Mouse (Mus musculus) MEL (cell line): ENCODE measurements around the gene Crygc. TPM values are rescaled to one million over a fixed set of nuclear protein-coding genes. Genes with fewer than 3 reads are reported as not detected.

Experiments used
- DNase-seq: peaks from one replicate; pipeline ENCODE4 v3.0.0; 2011; ENCODE audit warnings: low read depth, low spot score
- H3K27ac ChIP-seq: 2 replicates; pipeline ENCODE4 v1.5.1; 2012; ENCODE audit warnings: low read depth, mild to moderate bottlenecking, control low read depth, low read length, moderate library complexity; ENCODE audit not compliant: control insufficient read depth
- H3K27me3 ChIP-seq, 2 experiments: fragments of 150-350 bp in 1 of 2; sonication (generic) in 1 of 2; 2 replicates each; pipeline ENCODE4 v1.6.1; 2012; ENCODE audit warnings: low read length in 2 of 2, mild to moderate bottlenecking in 2 of 2, improper control_type of control experiment in 1 of 2, moderate library complexity in 1 of 2; ENCODE audit not compliant: insufficient read depth in 2 of 2, control insufficient read depth in 1 of 2
- H3K36me3 ChIP-seq, 2 experiments: 2 replicates each; pipeline ENCODE4 v1.6.1; 2012 to 2014; ENCODE audit warnings: low read length in 2 of 2, improper control_type of control experiment in 1 of 2, inconsistent platforms in 1 of 2, mild to moderate bottlenecking in 1 of 2; ENCODE audit not compliant: insufficient read depth in 2 of 2, control insufficient read depth in 1 of 2
- H3K4me1 ChIP-seq, 2 experiments: fragments of 150-350 bp in 1 of 2; sonication (generic) in 1 of 2; 2 replicates each; pipeline ENCODE4 v1.6.1; 2012; ENCODE audit warnings: low read length in 2 of 2, improper control_type of control experiment in 1 of 2, mild to moderate bottlenecking in 1 of 2; ENCODE audit not compliant: insufficient read depth in 2 of 2, control insufficient read depth in 1 of 2
- H3K4me3 ChIP-seq, 2 experiments: fragments of 150-350 bp in 1 of 2; sonication (generic) in 1 of 2; 2 replicates each; pipeline ENCODE4 v1.5.1; 2012; ENCODE audit warnings: low read depth in 2 of 2, low read length in 2 of 2, mild to moderate bottlenecking in 2 of 2, moderate library complexity in 2 of 2, control low read depth in 1 of 2, improper control_type of control experiment in 1 of 2; ENCODE audit not compliant: control insufficient read depth in 1 of 2, insufficient read depth in 1 of 2
- H3K79me2 ChIP-seq: 2 replicates; pipeline ENCODE4 v1.6.1; 2012; ENCODE audit warnings: mild to moderate bottlenecking, low read length, moderate library complexity; ENCODE audit not compliant: control insufficient read depth, poor library complexity, insufficient read depth
- H3K9ac ChIP-seq: 2 replicates; pipeline ENCODE4 v1.6.1; 2012; ENCODE audit warnings: low read depth, mild to moderate bottlenecking, control low read depth, low read length, moderate library complexity; ENCODE audit not compliant: control insufficient read depth, poor library complexity, severe bottlenecking
- H3K9me3 ChIP-seq: fragments of 150-350 bp; sonication (generic); replicated peaks from 2 replicates; pipeline ENCODE4 v1.6.1; 2012; ENCODE audit warnings: mild to moderate bottlenecking, low read length, improper control_type of control experiment, moderate library complexity; ENCODE audit not compliant: insufficient read depth
- CTCF ChIP-seq, 3 experiments: IDR thresholded peaks in 2 of 3; conservative IDR thresholded peaks in 1 of 3; 2 replicates each; pipeline ENCODE4 v1.5.1; 2011 to 2012; ENCODE audit warnings: low read length in 3 of 3, low read depth in 2 of 3, mild to moderate bottlenecking in 2 of 3, improper control_type of control experiment in 1 of 3, inconsistent platforms in 1 of 3, mixed read lengths in 1 of 3, moderate library complexity in 1 of 3; ENCODE audit not compliant: control insufficient read depth in 1 of 3, insufficient read depth in 1 of 3, poor library complexity in 1 of 3, severe bottlenecking in 1 of 3
- ELF1 ChIP-seq: IDR thresholded peaks from 2 replicates; pipeline ENCODE4 v1.6.1; 2014; ENCODE audit warnings: low read depth, mild to moderate bottlenecking, inconsistent platforms, low read length, improper control_type of control experiment, moderate library complexity
- EP300 ChIP-seq, 2 experiments: IDR thresholded peaks; 2 replicates each; pipeline ENCODE4 v1.6.1; 2011; ENCODE audit warnings: improper control_type of control experiment in 2 of 2, low read length in 2 of 2, low read depth in 1 of 2, mild to moderate bottlenecking in 1 of 2
- JUND ChIP-seq: IDR thresholded peaks from 2 replicates; pipeline ENCODE4 v1.6.1; 2011; ENCODE audit warnings: low read depth, mild to moderate bottlenecking, improper control_type of control experiment, low read length
- MAZ ChIP-seq: IDR thresholded peaks from 2 replicates; pipeline ENCODE4 v1.6.1; 2012; ENCODE audit warnings: low read depth, mild to moderate bottlenecking, inconsistent platforms, low read length, improper control_type of control experiment
- MXI1 ChIP-seq: IDR thresholded peaks from 2 replicates; pipeline ENCODE4 v1.6.1; 2011; ENCODE audit warnings: mild to moderate bottlenecking, low read depth, low read length, improper control_type of control experiment
- MYB ChIP-seq: IDR thresholded peaks from 2 replicates; pipeline ENCODE4 v1.6.1; 2011; ENCODE audit warnings: mild to moderate bottlenecking, low read depth, low read length, improper control_type of control experiment
- MYC ChIP-seq: IDR thresholded peaks from 2 replicates; pipeline ENCODE4 v1.6.1; 2011; ENCODE audit warnings: low read depth, mild to moderate bottlenecking, low read length, improper control_type of control experiment, moderate library complexity
- NELFE ChIP-seq: IDR thresholded peaks from 2 replicates; pipeline ENCODE4 v1.6.1; 2011; ENCODE audit warnings: low read depth, low read length, improper control_type of control experiment
- NRF1 ChIP-seq: IDR thresholded peaks from 2 replicates; pipeline ENCODE4 v1.6.1; 2014; ENCODE audit warnings: low read depth, mild to moderate bottlenecking, inconsistent platforms, low read length, improper control_type of control experiment, moderate library complexity; ENCODE audit not compliant: poor library complexity, insufficient read depth, severe bottlenecking
- RCOR1 ChIP-seq: IDR thresholded peaks from 2 replicates; pipeline ENCODE4 v1.6.1; 2012; ENCODE audit warnings: low read depth, mild to moderate bottlenecking, inconsistent platforms, low read length, improper control_type of control experiment
- TBP ChIP-seq: IDR thresholded peaks from 2 replicates; pipeline ENCODE4 v1.8.0; 2011; ENCODE audit warnings: low read depth, low read length, improper control_type of control experiment
- ZMIZ1 ChIP-seq: IDR thresholded peaks from 2 replicates; pipeline ENCODE4 v1.6.1; 2012; ENCODE audit warnings: low read depth, mild to moderate bottlenecking, inconsistent platforms, low read length, improper control_type of control experiment, moderate library complexity
- polyA plus RNA-seq, 2 experiments: library from polyadenylated mRNA; stranded (reverse) in 1 of 2; unstranded in 1 of 2; fragments of >175 nt in 1 of 2; fragments of >200 nt in 1 of 2; gene quantifications; 2 replicates each; pipeline versions ENCODE4 v1.2.1 to v1.2.4; 2012; ENCODE audit warnings: low replicate concordance in 2 of 2, low read depth in 1 of 2; ENCODE audit not compliant: insufficient read length in 2 of 2, insufficient read depth in 1 of 2, missing spikeins in 1 of 2
- total RNA-seq: library from RNA; depleted of rRNA; stranded (reverse); fragments of 300-350 nt; gene quantifications from 2 replicates; pipeline ENCODE4 v1.2.3, GENCODE M21; 2012; rRNA removed

Crygc gene
- total and polyA plus RNA-seq, 3 experiments = not detected

- H3K27me3 ChIP-seq = peaks cover 2 to 3% of the 10 kb centered on the region in 2 experiments; a peak in 1 of 4 replicates
- H3K36me3 ChIP-seq = no peaks in the 10 kb centered on the region
- no peak overlapping the region for H3K4me3 ChIP-seq
- no peak for DNase-seq
- no peak overlapping the region for H3K27ac ChIP-seq
- H3K9ac ChIP-seq = no peak overlapping the region
- no peaks in the 10 kb centered on the region for H3K4me1 ChIP-seq
- no peaks in the 10 kb centered on the region for H3K79me2 ChIP-seq
- TF ChIP-seq MAZ = no peak
- no peak for TF ChIP-seq RCOR1
- TF ChIP-seq MYC = no peak
- TF ChIP-seq TBP = no peak
- TF ChIP-seq MXI1 = no peak
- no peak for TF ChIP-seq CTCF (IDR thresholded peaks at IDR 0.05 in 2 of 3, conservative IDR thresholded peaks at IDR 0.05 in 1 of 3; ENCODE audit: control insufficient read depth in 1 of 3, insufficient read depth in 1 of 3, low read depth in 2 of 3, low read length in 3 of 3, poor library complexity in 1 of 3, severe bottlenecking in 1 of 3)
- TF ChIP-seq JUND = no peak
- no peak for TF ChIP-seq ELF1
- TF ChIP-seq NRF1 = no peak
- no peak for TF ChIP-seq ZMIZ1
- TF ChIP-seq MYB = no peak
- no peak for TF ChIP-seq NELFE
- TF ChIP-seq EP300 (IDR thresholded peaks at IDR 0.05; ENCODE audit: low read depth in 1 of 2, low read length in 2 of 2) = no peak
- TF ChIP-seq, all 39 proteins: peak for 0
- no peaks in the 10 kb centered on the region for H3K9me3 ChIP-seq
Measured at GRCm38 (mm10) chr1:65028206-65028605, 45.3 kb downstream of the Crygc start.

Other genes with a start within 250 kb of the Crygc start
- gene Plekhm3, start 116.9 kb downstream of the Crygc start, total RNA-seq = 1.7 and 1.8 TPM in 2 replicates
- 1 to 10 TPM in 1 of 2 experiments, not detected in 1; 2.0 TPM for gene Plekhm3, start 116.9 kb downstream of the Crygc start, polyA plus RNA-seq
- not detected in 2 replicates for gene Akr1cl, start 40.9 kb downstream of the Crygc start, total RNA-seq
- not detected for gene Akr1cl, start 40.9 kb downstream of the Crygc start, polyA plus RNA-seq
- not detected in 2 replicates for gene Cryge, start 22.5 kb downstream of the Crygc start, total RNA-seq
- not detected for gene Cryge, start 22.5 kb downstream of the Crygc start, polyA plus RNA-seq
- not detected in 2 replicates for gene Crygd, start 10.2 kb downstream of the Crygc start, total RNA-seq
- not detected for gene Crygd, start 10.2 kb downstream of the Crygc start, polyA plus RNA-seq
- not detected in 2 replicates for gene Crygb, start 8.6 kb upstream of the Crygc start, total RNA-seq
- not detected for gene Crygb, start 8.6 kb upstream of the Crygc start, polyA plus RNA-seq
- not detected in 2 replicates for gene Cryga, start 29.7 kb upstream of the Crygc start, total RNA-seq
- not detected for gene Cryga, start 29.7 kb upstream of the Crygc start, polyA plus RNA-seq
- gene Gm28845, start 45.9 kb upstream of the Crygc start, total RNA-seq = not detected in 2 replicates
- not detected for gene Gm28845, start 45.9 kb upstream of the Crygc start, polyA plus RNA-seq
- gene D630023F18Rik, start 49.5 kb upstream of the Crygc start, total RNA-seq = not detected in 2 replicates
- gene D630023F18Rik, start 49.5 kb upstream of the Crygc start, polyA plus RNA-seq = not detected
- gene Idh1, start 112.8 kb upstream of the Crygc start, total RNA-seq = 19.3 and 26.8 TPM in 2 replicates
- gene Idh1, start 112.8 kb upstream of the Crygc start, polyA plus RNA-seq = 10 to 100 TPM in 1 of 2 experiments, not detected in 1; 26.7 TPM
- gene Pikfyve, start 113.0 kb upstream of the Crygc start, total RNA-seq = 13.3 and 14.7 TPM in 2 replicates
- gene Pikfyve, start 113.0 kb upstream of the Crygc start, polyA plus RNA-seq = 10 to 100 TPM in 1 of 2 experiments, not detected in 1; 11.5 TPM
- gene Pth2r, start 208.4 kb upstream of the Crygc start, total RNA-seq = not detected in 2 replicates
- not detected for gene Pth2r, start 208.4 kb upstream of the Crygc start, polyA plus RNA-seq